Mouse (Mus musculus) heart, postnatal 25 days (tissue): ENCODE results near the gene Eps8l1. TPM values are rescaled to one million over a fixed set of nuclear protein-coding genes. Genes with fewer than 3 reads are reported as not detected.

Source experiments
- DNase-seq: peaks from one replicate; pipeline ENCODE4 v3.0.0; 2022; ENCODE audit warnings: low spot score
- intact Hi-C: fragments of 180-260 bp; cut with DNase I; formaldehyde crosslinking; loops from one replicate; pipeline ENCODE4 v1.15.1; 2025
- total RNA-seq, 2 experiments: library from RNA; stranded (reverse); gene quantifications; 2 replicates each; pipeline ENCODE4 v1.2.3; 2021

The Eps8l1 gene
- total RNA-seq, 2 experiments from 2014 or later = 2.3 to 3.6 TPM

- intact Hi-C loops = loop anchor here (10.0 kb wide), 1 partner anchor 369 kb away; the partner anchor contains the start of gene Leng8
- no peak for DNase-seq
These were observed 43.4 kb downstream of the Eps8l1 start for GRCm38 (mm10) chr7:4503858-4504257.

DNA sequence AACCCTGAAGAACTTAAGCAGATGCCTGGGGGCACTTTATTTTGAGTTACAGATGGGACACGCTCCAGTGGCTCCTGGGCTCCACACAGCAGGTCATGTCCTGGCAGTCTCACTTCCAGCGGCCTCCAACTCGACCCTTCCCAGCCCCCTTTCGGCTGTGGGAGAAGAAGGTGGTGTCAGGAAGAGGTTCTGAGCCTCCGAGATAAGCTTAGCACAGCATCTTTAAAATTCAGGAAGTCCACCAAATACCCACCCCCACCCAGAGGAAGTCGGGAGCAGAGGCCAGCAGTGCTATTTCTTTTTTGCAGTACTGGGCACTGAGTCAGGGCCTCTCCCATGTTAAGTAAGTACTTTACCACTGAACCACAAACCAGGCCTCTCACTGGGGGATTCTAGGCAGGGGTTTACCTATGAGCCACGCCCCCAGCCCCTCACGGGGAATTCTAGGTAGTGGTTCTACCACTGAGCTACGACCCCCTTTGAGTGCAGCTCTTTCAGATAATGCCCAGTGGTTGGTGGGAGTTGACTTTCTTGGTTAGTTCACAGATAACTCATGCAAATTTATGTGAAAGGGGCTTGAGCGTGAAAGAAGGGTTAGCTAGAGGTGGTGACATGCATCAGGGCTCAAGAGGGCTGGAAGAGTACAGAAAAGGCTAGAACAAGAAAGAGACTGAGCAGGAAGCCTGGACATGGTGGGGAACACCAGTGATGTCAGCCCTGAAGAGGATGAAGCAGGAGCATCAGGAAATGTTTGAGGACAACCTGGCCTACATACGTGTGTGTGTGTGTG, 44.4 kb downstream of the Eps8l1 start:
- DNase-seq = no peak
- intact Hi-C loops = loop anchor here (10.0 kb wide), 1 partner anchor 370 kb away; the partner anchor contains the start of gene Leng8

- intact Hi-C loops = loop anchor here (10.0 kb wide), 1 partner anchor 372 kb away; the partner anchor contains the start of gene Leng8
- no peak for DNase-seq
These were observed 46.7 kb downstream of the Eps8l1 start for GRCm38 (mm10) chr7:4507220-4507619.

GRCm38 (mm10) chr7:4508062-4508738, 47.7 kb downstream of the Eps8l1 start:
- intact Hi-C loops = loop anchor here (10.0 kb wide), 1 partner anchor 373 kb away; the partner anchor contains the start of gene Leng8
- no peak for DNase-seq

GRCm38 (mm10) chr7:4508739-4509116, 48.3 kb downstream of the Eps8l1 start:
- intact Hi-C loops = loop anchor here (10.0 kb wide), 1 partner anchor 374 kb away; the partner anchor contains the start of gene Leng8
- DNase-seq = no peak

- intact Hi-C loops = loop anchor here (10.0 kb wide), 1 partner anchor 375 kb away; the partner anchor contains the start of gene Leng8
- DNase-seq = peak; percentile 71
These were observed 49.6 kb downstream of the Eps8l1 start for GRCm38 (mm10) chr7:4509863-4510608.

- no peak for DNase-seq
- intact Hi-C loops = no loop called here
These were observed 51.2 kb downstream of the Eps8l1 start for GRCm38 (mm10) chr7:4511489-4512224.

GRCm38 (mm10) chr7:4513236-4513635, 52.8 kb downstream of the Eps8l1 start:
- intact Hi-C loops = no loop called here
- no peak for DNase-seq

GRCm38 (mm10) chr7:4513829-4514712, 53.6 kb downstream of the Eps8l1 start:
- intact Hi-C loops = no loop called here
- DNase-seq = no peak

DNA sequence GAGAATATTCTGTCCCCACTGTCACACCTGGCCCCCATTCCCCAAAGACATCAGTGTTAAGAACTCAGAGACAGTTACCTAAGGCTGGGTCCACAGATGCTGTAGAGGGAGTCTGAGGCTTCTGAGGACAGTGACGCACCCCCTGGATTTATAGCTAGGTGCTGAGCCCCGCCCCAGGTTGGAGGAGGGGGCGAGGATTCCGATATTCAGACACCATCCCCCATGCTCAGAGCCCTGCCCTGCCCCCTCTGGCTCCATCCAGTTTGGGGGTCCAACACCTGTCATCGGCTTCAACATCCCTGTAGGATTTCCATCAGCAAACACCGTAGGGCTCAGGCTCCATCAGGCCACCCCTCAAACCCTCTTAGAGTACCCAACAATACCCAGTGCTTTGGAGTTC, 55.4 kb downstream of the Eps8l1 start:
- no peak for DNase-seq
- intact Hi-C loops = no loop called here

DNA sequence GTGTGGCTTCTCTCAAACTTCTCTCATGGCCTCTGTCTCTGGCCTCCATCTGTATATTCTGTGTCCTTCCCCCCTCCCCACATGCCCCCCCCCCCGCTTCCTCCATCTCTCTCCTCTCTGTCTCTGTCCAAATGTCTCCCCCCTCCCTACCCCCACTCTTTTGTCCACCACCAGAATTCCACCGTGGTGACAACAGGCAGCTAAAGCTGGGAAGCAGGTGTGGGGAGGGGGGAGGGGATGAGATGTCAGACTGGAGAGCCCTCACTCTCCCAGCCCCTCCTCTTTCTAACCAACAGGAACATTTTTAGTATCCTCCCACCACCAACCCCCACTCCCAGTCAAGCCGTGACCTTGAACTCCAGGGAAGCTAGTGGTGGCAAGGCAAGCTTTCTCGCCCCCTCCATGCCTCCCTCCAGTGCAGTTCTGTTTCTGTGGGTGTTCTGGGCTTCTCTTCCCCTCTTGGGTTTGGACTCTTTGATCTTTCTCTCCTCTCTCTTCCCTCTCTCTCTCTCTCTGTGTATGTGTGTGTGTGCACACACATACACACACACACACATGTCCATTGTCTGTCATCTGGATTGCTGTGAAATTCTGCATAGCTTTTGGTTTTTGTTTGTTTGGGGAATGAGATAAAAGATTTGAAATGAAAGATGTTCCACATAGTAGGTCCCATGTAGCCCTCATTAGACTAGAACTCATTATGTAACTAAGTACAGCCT, 56.0 kb downstream of the Eps8l1 start, which contains the start of gene Tnnt1:
TSS of gene Tnnt1 (minus strand) at position 51 of the 719 bp plus-strand sequence.
- intact Hi-C loops = no loop called here
- no peak for DNase-seq

GRCm38 (mm10) chr7:4518487-4518886, 58.0 kb downstream of the Eps8l1 start:
- intact Hi-C loops = no loop called here
- DNase-seq = no peak

- no peak for DNase-seq
- intact Hi-C loops = no loop called here
These were observed 60.9 kb downstream of the Eps8l1 start for GRCm38 (mm10) chr7:4521231-4522003.

GRCm38 (mm10) chr7:4522292-4522691, 61.8 kb downstream of the Eps8l1 start:
- intact Hi-C loops = no loop called here
- DNase-seq = no peak

GRCm38 (mm10) chr7:4523205-4524130, 63.0 kb downstream of the Eps8l1 start:
- DNase-seq = no peak
- intact Hi-C loops = loop anchor here (2.0 kb wide), 2 partner anchors 43 to 93 kb away; no protein-coding TSS in a partner anchor
